In genomic region chr17:84752286-84752685, GRCm38 (mm10) we compare ENCODE assay signal across 27 mouse cellular contexts. TPM values are rescaled to one million over a fixed set of nuclear protein-coding genes. Genes with fewer than 3 reads are reported as not detected.
DNase-seq lines count a peak whose midpoint lies in the region; ATAC-seq lines count a peak whose summit lies in the region.
"Had no signal": no experiment of that assay in that cellular context is flagged by ENCODE, and none has a peak within 500 bp of the region (broad histone marks: within the 10 kb centered on the region; RNA-seq: fewer than 3 reads in every experiment).

No protein-coding gene starts in this region.

- 73% methylated on average over 2 of the region's 2 CpGs for WGBS in heart, embryonic 12.5 days
- WGBS in kidney, embryonic 16.5 days: 71% methylated on average over 2 of the region's 2 CpGs
- 63% methylated on average over 2 of the region's 2 CpGs for WGBS in intestine, embryonic 14.5 days
- 61% methylated on average over 2 of the region's 2 CpGs for WGBS in midbrain, embryonic 15.5 days
- WGBS in forebrain, embryonic 10.5 days: 92% methylated on average over 2 of the region's 2 CpGs

- peaks cover 32% of the 10 kb centered on the region for H3K36me3 ChIP-seq in heart, embryonic 12.5 days
- peaks cover 20% of the 10 kb centered on the region; the same call in 1 of the 2 replicates for H3K36me3 ChIP-seq in kidney, embryonic 16.5 days (ENCODE audit: insufficient read depth, low read length)
- peaks cover 56% of the 10 kb centered on the region for H3K36me3 ChIP-seq in intestine, embryonic 14.5 days (ENCODE audit: control insufficient read depth, insufficient read depth, low read length)
- H3K36me3 ChIP-seq in midbrain, embryonic 15.5 days (replicated peaks): no peaks in the 10 kb centered on the region
- peaks cover 54% of the 10 kb centered on the region for H3K36me3 ChIP-seq in forebrain, embryonic 10.5 days (replicated peaks)

- no peak for ATAC-seq in heart, embryonic 12.5 days (ENCODE audit: insufficient number of reproducible peaks, low FRiP score)
- ATAC-seq in kidney, embryonic 16.5 days (ENCODE audit: low FRiP score, low TSS enrichment): 0 out of 2 replicates have a peak, but pooled peaks have one; percentile 39
- ATAC-seq in intestine, embryonic 14.5 days (replicated peaks; ENCODE audit: low FRiP score, low TSS enrichment, low read depth): 0 out of 2 replicates have a peak, but pooled peaks have one; percentile 55
- no peak for ATAC-seq in midbrain, embryonic 15.5 days (replicated peaks)
- ATAC-seq: inflammation-experienced regulatory T-cells, adult 6 months had no signal

- no peaks in the 10 kb centered on the region for H3K9me3 ChIP-seq in heart, embryonic 12.5 days (replicated peaks)
- no peaks in the 10 kb centered on the region for H3K9me3 ChIP-seq in kidney, embryonic 16.5 days (ENCODE audit: low read length)
- H3K9me3 ChIP-seq in intestine, embryonic 14.5 days (ENCODE audit: control insufficient read depth, low read length): no peaks in the 10 kb centered on the region
- no peaks in the 10 kb centered on the region for H3K9me3 ChIP-seq in midbrain, embryonic 15.5 days
- no peaks in the 10 kb centered on the region for H3K9me3 ChIP-seq in forebrain, embryonic 10.5 days
- H3K9me3 ChIP-seq: embryonic facial prominence, embryonic 10.5 days; embryonic facial prominence, embryonic 15.5 days; forebrain, embryonic 13.5 days; G1E; hindbrain, embryonic 15.5 days; limb, embryonic 13.5 days; lung, embryonic 15.5 days had no signal

- H3K27me3 ChIP-seq in heart, embryonic 12.5 days (replicated peaks): no peaks in the 10 kb centered on the region
- H3K27me3 ChIP-seq in kidney, embryonic 16.5 days (ENCODE audit: insufficient read depth, low read length): no peaks in the 10 kb centered on the region
- no peaks in the 10 kb centered on the region for H3K27me3 ChIP-seq in intestine, embryonic 14.5 days (replicated peaks; ENCODE audit: control insufficient read depth, insufficient read depth, low read length)
- H3K27me3 ChIP-seq in midbrain, embryonic 15.5 days (replicated peaks): no peaks in the 10 kb centered on the region
- no peaks in the 10 kb centered on the region for H3K27me3 ChIP-seq in forebrain, embryonic 10.5 days (ENCODE audit: poor library complexity, severe bottlenecking)
- H3K27me3 ChIP-seq: embryonic facial prominence, embryonic 15.5 days; forebrain, embryonic 13.5 days; hindbrain, embryonic 15.5 days; limb, embryonic 13.5 days; lung, embryonic 15.5 days had no signal

- H3K4me2 ChIP-seq in heart, embryonic 12.5 days: no peak overlapping the region
- no peak overlapping the region for H3K4me2 ChIP-seq in kidney, embryonic 16.5 days (replicated peaks; ENCODE audit: low read depth, low read length)
- H3K4me2 ChIP-seq in intestine, embryonic 14.5 days (ENCODE audit: low read length): no peak overlapping the region
- no peak overlapping the region for H3K4me2 ChIP-seq in midbrain, embryonic 15.5 days
- H3K4me2 ChIP-seq: embryonic facial prominence, embryonic 15.5 days; forebrain, embryonic 13.5 days; heart, embryonic 11.5 days; hindbrain, embryonic 15.5 days; limb, embryonic 13.5 days; liver, embryonic 11.5 days; lung, embryonic 15.5 days had no signal

- H3K9ac ChIP-seq in heart, embryonic 12.5 days: no peak overlapping the region
- no peak overlapping the region for H3K9ac ChIP-seq in kidney, embryonic 16.5 days (replicated peaks; ENCODE audit: low read length)
- no peak overlapping the region for H3K9ac ChIP-seq in intestine, embryonic 14.5 days (ENCODE audit: low read length)
- H3K9ac ChIP-seq in midbrain, embryonic 15.5 days: no peak overlapping the region
- H3K9ac ChIP-seq: embryonic facial prominence, embryonic 15.5 days; forebrain, embryonic 13.5 days; hindbrain, embryonic 15.5 days; limb, embryonic 13.5 days; lung, embryonic 15.5 days had no signal

- peaks cover 4% of the 10 kb centered on the region; the same call in 1 of the 2 replicates for H3K4me1 ChIP-seq in heart, embryonic 12.5 days (replicated peaks)
- peaks cover 33% of the 10 kb centered on the region for H3K4me1 ChIP-seq in kidney, embryonic 16.5 days (ENCODE audit: insufficient read depth, low read length)
- H3K4me1 ChIP-seq in intestine, embryonic 14.5 days (replicated peaks; ENCODE audit: control insufficient read depth, insufficient read depth, low read length): no peaks in the 10 kb centered on the region
- H3K4me1 ChIP-seq in midbrain, embryonic 15.5 days: peaks cover 24% of the 10 kb centered on the region
- no peaks in the 10 kb centered on the region for H3K4me1 ChIP-seq in forebrain, embryonic 10.5 days
- H3K4me1 ChIP-seq: embryonic facial prominence, embryonic 10.5 days; embryonic facial prominence, embryonic 15.5 days; limb, embryonic 13.5 days; lung, embryonic 15.5 days had no signal

- no peak for DNase-seq in heart, postnatal 25 days (ENCODE audit: low spot score)
- DNase-seq in kidney, postnatal 4 days: no peak
- DNase-seq in intestine, embryonic 14.5 days (ENCODE audit: low spot score): no peak
- DNase-seq in forebrain, embryonic 10.5 days (ENCODE audit: extremely low spot score, low spot score): no peak
- DNase-seq: adrenal gland, adult 8-10 months; cerebellum, adult 2 months; cerebellum, postnatal 14 days; gastrocnemius, postnatal 14 days; heart, postnatal 10 days; kidney, adult 9 months; kidney, postnatal 36 days; right cerebral cortex, postnatal 25 days; thymus, adult 2 months; thymus, postnatal 4 days had no signal

- intact Hi-C loops in heart, postnatal 25 days (cut with DNase I): no loop called here

- H3K4me3 ChIP-seq in heart, embryonic 12.5 days: no peak overlapping the region
- H3K4me3 ChIP-seq in kidney, embryonic 16.5 days (ENCODE audit: low read length): no peak overlapping the region
- H3K4me3 ChIP-seq in intestine, embryonic 14.5 days (ENCODE audit: low read depth, low read length): no peak overlapping the region
- no peak overlapping the region for H3K4me3 ChIP-seq in midbrain, embryonic 15.5 days
- H3K4me3 ChIP-seq in forebrain, embryonic 10.5 days: no peak overlapping the region
- H3K4me3 ChIP-seq: embryonic facial prominence, embryonic 10.5 days; embryonic facial prominence, embryonic 15.5 days; forebrain, embryonic 13.5 days; hindbrain, embryonic 15.5 days; limb, embryonic 13.5 days; lung, embryonic 15.5 days had no signal

- peak overlapping the region; percentile 4; the same call in 1 of the 2 replicates for H3K27ac ChIP-seq in heart, embryonic 12.5 days (ENCODE audit: poor library complexity, severe bottlenecking)
- H3K27ac ChIP-seq in kidney, embryonic 16.5 days (ENCODE audit: low read length): peak overlapping the region; percentile 16; the same call in 1 of the 2 replicates
- no peak overlapping the region for H3K27ac ChIP-seq in intestine, embryonic 14.5 days (ENCODE audit: low read depth)
- peak overlapping the region; percentile 25; the same call in 1 of the 2 replicates for H3K27ac ChIP-seq in midbrain, embryonic 15.5 days
- no peak overlapping the region for H3K27ac ChIP-seq in forebrain, embryonic 10.5 days
- H3K27ac ChIP-seq: embryonic facial prominence, embryonic 10.5 days; embryonic facial prominence, embryonic 15.5 days; forebrain, embryonic 13.5 days; hindbrain, embryonic 15.5 days; limb, embryonic 13.5 days; lung, embryonic 15.5 days had no signal

RNA-seq across cellular contexts. Expression of gene Lrpprc, which starts 38.3 kb away (rescaled TPM):
- 73.9 and 75.9 TPM in 2 replicates for polyA plus RNA-seq in heart, embryonic 12.5 days (2016; fragmentation: Nextera tagmentation; extraction: Ambion mirVana)
- 100 to 1,000 TPM; 144 to 145 TPM for total RNA-seq in heart, postnatal 25 days (2021)
- 54.8 and 57.7 TPM in 2 replicates for polyA plus RNA-seq in kidney, embryonic 16.5 days (2015; fragmentation: Nextera tagmentation; extraction: Ambion mirVana)
- polyA plus RNA-seq in intestine, embryonic 14.5 days (2014; fragmentation: Nextera tagmentation; extraction: Ambion mirVana): 61.7 and 63.2 TPM in 2 replicates
- polyA plus RNA-seq in midbrain, embryonic 15.5 days (2015; fragmentation: Nextera tagmentation; extraction: Ambion mirVana): 46.8 and 49.0 TPM in 2 replicates
- 52.5 and 56.2 TPM in 2 replicates for polyA plus RNA-seq in forebrain, embryonic 10.5 days (2016; fragmentation: Nextera tagmentation; extraction: Ambion mirVana)

Comparison
In these comparisons a context has a peak if more than half of its experiments do, and no peak if none do; other contexts are left out.
1. ATAC-seq: peak in kidney, embryonic 16.5 days (single experiment) and intestine, embryonic 14.5 days (single experiment); none in heart, embryonic 12.5 days (single experiment) and midbrain, embryonic 15.5 days (single experiment).
2. H3K27ac ChIP-seq: peak in heart, embryonic 12.5 days (single experiment), kidney, embryonic 16.5 days (single experiment) and midbrain, embryonic 15.5 days (single experiment); none in intestine, embryonic 14.5 days (single experiment) and forebrain, embryonic 10.5 days (single experiment).